Mouse (Mus musculus): ENCODE measurements around the gene Depdc1b. TPM values are rescaled to one million over a fixed set of nuclear protein-coding genes. Genes with fewer than 3 reads are reported as not detected.

Depdc1b gene
- polyA plus RNA-seq, 1 experiment = 3.7 TPM

DNA sequence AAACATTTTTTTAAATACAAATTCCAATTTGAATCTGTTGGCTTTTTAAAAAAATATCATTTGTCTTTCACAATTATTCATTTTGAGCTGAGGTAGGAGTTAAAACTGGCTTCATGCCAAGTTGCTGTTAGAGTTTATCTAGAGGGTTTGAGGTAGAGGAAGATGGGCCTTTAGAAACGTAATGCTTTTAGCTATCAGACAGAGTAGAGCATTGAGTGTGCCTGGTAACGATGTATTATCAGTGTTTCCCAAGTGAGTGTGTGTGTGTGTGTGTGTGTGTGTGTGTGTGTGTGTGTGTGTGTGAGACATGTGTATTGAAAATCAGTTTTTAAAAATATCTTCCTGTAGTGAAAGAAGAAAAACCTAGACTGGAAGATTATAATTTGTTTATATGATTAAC, 60.5 kb downstream of the Depdc1b start:
- H3K27me3 ChIP-seq (ENCODE audit: control insufficient read depth, insufficient read depth, insufficient read length) = no peaks in the 10 kb centered on the region
- no peak for TF ChIP-seq E2F4 (IDR thresholded peaks at IDR 0.05; ENCODE audit: insufficient read depth)
- TF ChIP-seq MAX (IDR thresholded peaks at IDR 0.05; ENCODE audit: low read depth) = no peak
- TF ChIP-seq TCF12 (IDR thresholded peaks at IDR 0.05; ENCODE audit: insufficient read depth, poor library complexity, severe bottlenecking) = no peak
- H3K36me3 ChIP-seq (ENCODE audit: control insufficient read depth, insufficient read depth) = no peaks in the 10 kb centered on the region
- H3K79me2 ChIP-seq (ENCODE audit: control insufficient read depth, insufficient read depth) = no peaks in the 10 kb centered on the region
- no peak overlapping the region for H3K4me3 ChIP-seq
- no peak overlapping the region for H3K4me2 ChIP-seq (ENCODE audit: low read depth)
- H3ac ChIP-seq (ENCODE audit: control insufficient read depth, insufficient read length) = no peak overlapping the region

DNA sequence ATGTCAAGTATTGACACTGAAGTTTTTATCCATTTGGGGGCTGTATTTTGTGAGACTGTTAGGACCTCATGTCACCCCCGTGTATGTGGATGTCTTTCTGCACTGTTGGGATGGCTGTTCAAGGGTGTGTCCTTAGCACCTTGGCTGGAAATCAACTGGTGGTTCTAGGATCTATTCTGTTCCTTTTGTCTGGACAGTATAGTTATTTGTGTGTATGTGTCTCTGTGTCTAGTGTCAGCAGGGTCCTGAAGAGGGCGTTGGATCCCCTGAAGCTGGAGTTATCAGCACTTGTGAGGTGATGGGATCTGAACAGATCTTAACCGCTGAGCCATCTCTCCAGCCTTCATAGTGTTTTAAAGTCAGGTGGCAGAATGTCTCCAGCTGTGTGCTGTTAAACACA, 65.0 kb downstream of the Depdc1b start:
- Histone ChIP-seq H3K27me3 (ENCODE audit: control insufficient read depth, insufficient read depth, insufficient read length) (no peaks in the 10 kb centered on the region), H3K4me2 (ENCODE audit: low read depth) (no peak overlapping the region), H3K36me3 (ENCODE audit: control insufficient read depth, insufficient read depth) (no peaks in the 10 kb centered on the region), H3ac (ENCODE audit: control insufficient read depth, insufficient read length) (no peak overlapping the region), H3K79me2 (ENCODE audit: control insufficient read depth, insufficient read depth) (no peaks in the 10 kb centered on the region), H3K4me3 (no peak overlapping the region)
- no peak for TF ChIP-seq E2F4 (IDR thresholded peaks at IDR 0.05; ENCODE audit: insufficient read depth)
- TF ChIP-seq POLR2AphosphoS2 (IDR thresholded peaks at IDR 0.05; ENCODE audit: insufficient read length, low read depth) = no peak
- TF ChIP-seq POLR2A (IDR thresholded peaks at IDR 0.05; ENCODE audit: insufficient read length, low read depth) = no peak
- TF ChIP-seq REST (IDR thresholded peaks at IDR 0.05; ENCODE audit: insufficient read depth, insufficient read length) = no peak
- no peak for TF ChIP-seq TCF12 (IDR thresholded peaks at IDR 0.05; ENCODE audit: insufficient read depth, poor library complexity, severe bottlenecking)

DNA sequence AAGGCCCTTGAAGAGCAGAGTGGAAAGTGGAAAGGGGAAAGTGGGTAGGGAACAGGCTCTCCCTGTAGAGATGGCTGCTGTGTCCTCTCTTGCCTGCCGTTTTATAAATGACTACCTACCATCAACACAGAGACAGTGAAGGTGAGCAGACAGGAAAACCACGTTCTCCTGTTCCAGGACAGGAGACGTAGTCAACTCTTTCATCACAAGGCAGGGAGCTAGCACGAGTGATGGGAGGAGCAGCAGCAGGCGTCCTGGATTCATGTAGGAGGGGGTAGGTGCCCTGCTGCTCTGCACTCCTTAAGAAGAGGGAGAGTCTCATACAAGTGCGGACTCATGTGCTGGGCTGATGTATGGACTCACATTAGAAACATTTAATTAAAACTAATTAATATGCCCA, 66.9 kb downstream of the Depdc1b start:
- Histone ChIP-seq H3K4me2 (ENCODE audit: low read depth) (no peak overlapping the region), H3ac (ENCODE audit: control insufficient read depth, insufficient read length) (no peak overlapping the region), H3K36me3 (ENCODE audit: control insufficient read depth, insufficient read depth) (no peaks in the 10 kb centered on the region), H3K27me3 (ENCODE audit: control insufficient read depth, insufficient read depth, insufficient read length) (no peaks in the 10 kb centered on the region), H3K4me3 (no peak overlapping the region), H3K79me2 (ENCODE audit: control insufficient read depth, insufficient read depth) (no peaks in the 10 kb centered on the region)
- no peak for TF ChIP-seq MYOD1 (IDR thresholded peaks at IDR 0.05; ENCODE audit: control insufficient read depth in 1 of 3, insufficient read length in 2 of 3, low read depth in 2 of 3)
- TF ChIP-seq REST (IDR thresholded peaks at IDR 0.05; ENCODE audit: insufficient read depth, insufficient read length) = no peak
- no peak for TF ChIP-seq TCF3 (IDR thresholded peaks at IDR 0.05; ENCODE audit: insufficient read length, low read depth)
- TF ChIP-seq MAX (IDR thresholded peaks at IDR 0.05; ENCODE audit: low read depth) = no peak
- no peak for TF ChIP-seq SRF (IDR thresholded peaks at IDR 0.05; ENCODE audit: control insufficient read depth, insufficient read length, low read depth)
- no peak for TF ChIP-seq MYOG (IDR thresholded peaks at IDR 0.05; ENCODE audit: control insufficient read depth in 1 of 3, insufficient read depth in 1 of 3, insufficient read length in 2 of 3, low read depth in 2 of 3)
- no peak for TF ChIP-seq POLR2A (IDR thresholded peaks at IDR 0.05; ENCODE audit: insufficient read length, low read depth)
- no peak for TF ChIP-seq USF1 (IDR thresholded peaks at IDR 0.05; ENCODE audit: low read depth)
- no peak for TF ChIP-seq POLR2AphosphoS2 (IDR thresholded peaks at IDR 0.05; ENCODE audit: insufficient read length, low read depth)
- TF ChIP-seq E2F4 (IDR thresholded peaks at IDR 0.05; ENCODE audit: insufficient read depth) = no peak
- TF ChIP-seq TCF12 (IDR thresholded peaks at IDR 0.05; ENCODE audit: insufficient read depth, poor library complexity, severe bottlenecking) = no peak

DNA sequence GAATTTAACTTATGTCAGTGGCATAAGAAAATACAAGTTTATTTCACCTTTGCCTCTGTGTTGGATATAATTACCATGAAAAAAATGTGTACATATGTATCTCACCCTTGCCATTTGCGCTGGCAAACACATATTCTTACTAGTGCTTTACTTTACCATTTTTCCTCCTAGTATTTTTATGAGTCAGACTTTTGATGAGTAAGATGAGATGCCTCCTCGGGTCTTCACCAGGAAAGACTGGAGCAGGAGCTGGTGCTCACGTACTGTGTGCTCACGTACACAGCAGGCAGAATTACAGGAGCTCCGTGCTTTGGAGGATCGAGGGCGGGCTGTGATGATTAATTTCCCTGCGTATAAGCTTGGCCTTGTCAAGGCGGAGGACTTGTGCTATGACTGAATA, 69.9 kb downstream of the Depdc1b start:
- Histone ChIP-seq H3K4me2 (ENCODE audit: low read depth) (no peak overlapping the region), H3K4me3 (no peak overlapping the region), H3K36me3 (ENCODE audit: control insufficient read depth, insufficient read depth) (no peaks in the 10 kb centered on the region), H3ac (ENCODE audit: control insufficient read depth, insufficient read length) (no peak overlapping the region), H3K27me3 (ENCODE audit: control insufficient read depth, insufficient read depth, insufficient read length) (no peaks in the 10 kb centered on the region), H3K79me2 (ENCODE audit: control insufficient read depth, insufficient read depth) (no peaks in the 10 kb centered on the region)
- TF ChIP-seq TCF3 (IDR thresholded peaks at IDR 0.05; ENCODE audit: insufficient read length, low read depth) = no peak
- TF ChIP-seq SRF (IDR thresholded peaks at IDR 0.05; ENCODE audit: control insufficient read depth, insufficient read length, low read depth) = no peak
- no peak for TF ChIP-seq USF1 (IDR thresholded peaks at IDR 0.05; ENCODE audit: low read depth)
- no peak for TF ChIP-seq CEBPB (IDR thresholded peaks at IDR 0.05; ENCODE audit: insufficient read depth, poor library complexity, severe bottlenecking)
- TF ChIP-seq MYOG (IDR thresholded peaks at IDR 0.05; ENCODE audit: control insufficient read depth in 1 of 3, insufficient read depth in 1 of 3, insufficient read length in 2 of 3, low read depth in 2 of 3) = no peak
- no peak for TF ChIP-seq E2F4 (IDR thresholded peaks at IDR 0.05; ENCODE audit: insufficient read depth)
- no peak for TF ChIP-seq MYOD1 (IDR thresholded peaks at IDR 0.05; ENCODE audit: control insufficient read depth in 1 of 3, insufficient read length in 2 of 3, low read depth in 2 of 3)
- no peak for TF ChIP-seq POLR2A (IDR thresholded peaks at IDR 0.05; ENCODE audit: insufficient read length, low read depth)
- no peak for TF ChIP-seq TCF12 (IDR thresholded peaks at IDR 0.05; ENCODE audit: insufficient read depth, poor library complexity, severe bottlenecking)
- no peak for TF ChIP-seq POLR2AphosphoS2 (IDR thresholded peaks at IDR 0.05; ENCODE audit: insufficient read length, low read depth)
- TF ChIP-seq REST (IDR thresholded peaks at IDR 0.05; ENCODE audit: insufficient read depth, insufficient read length) = no peak
- no peak for TF ChIP-seq MAX (IDR thresholded peaks at IDR 0.05; ENCODE audit: low read depth)

DNA sequence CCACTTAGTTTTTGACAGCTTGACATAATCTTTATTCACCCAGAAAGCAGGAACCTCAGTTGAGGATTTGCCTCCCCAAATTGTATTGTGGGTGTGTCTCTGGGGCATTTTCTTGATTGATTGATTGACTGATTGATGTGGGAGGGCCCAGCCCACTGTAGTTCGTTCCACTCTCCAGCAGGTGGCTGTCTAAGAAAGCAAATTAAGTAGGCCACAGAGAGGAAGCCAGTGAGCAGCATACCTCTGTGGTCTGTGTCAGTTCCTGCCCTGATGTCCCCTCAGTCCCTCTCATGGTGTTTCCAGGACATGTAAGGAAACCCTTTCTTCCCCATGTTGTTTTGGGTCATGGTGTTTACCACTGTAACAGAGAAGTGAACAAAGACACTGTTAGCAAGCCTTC, 74.4 kb downstream of the Depdc1b start:
- Histone ChIP-seq H3ac (ENCODE audit: control insufficient read depth, insufficient read length) (no peak overlapping the region), H3K27me3 (ENCODE audit: control insufficient read depth, insufficient read depth, insufficient read length) (no peaks in the 10 kb centered on the region), H3K36me3 (ENCODE audit: control insufficient read depth, insufficient read depth) (no peaks in the 10 kb centered on the region), H3K4me3 (no peak overlapping the region), H3K79me2 (ENCODE audit: control insufficient read depth, insufficient read depth) (no peaks in the 10 kb centered on the region), H3K4me2 (ENCODE audit: low read depth) (no peak overlapping the region)
- TF ChIP-seq MYOD1 (IDR thresholded peaks at IDR 0.05; ENCODE audit: control insufficient read depth in 1 of 3, insufficient read length in 2 of 3, low read depth in 2 of 3) = no peak
- no peak for TF ChIP-seq POLR2AphosphoS2 (IDR thresholded peaks at IDR 0.05; ENCODE audit: insufficient read length, low read depth)
- no peak for TF ChIP-seq TCF12 (IDR thresholded peaks at IDR 0.05; ENCODE audit: insufficient read depth, poor library complexity, severe bottlenecking)
- no peak for TF ChIP-seq E2F4 (IDR thresholded peaks at IDR 0.05; ENCODE audit: insufficient read depth)
- no peak for TF ChIP-seq TCF3 (IDR thresholded peaks at IDR 0.05; ENCODE audit: insufficient read length, low read depth)
- no peak for TF ChIP-seq POLR2A (IDR thresholded peaks at IDR 0.05; ENCODE audit: insufficient read length, low read depth)
- no peak for TF ChIP-seq REST (IDR thresholded peaks at IDR 0.05; ENCODE audit: insufficient read depth, insufficient read length)
- TF ChIP-seq SRF (IDR thresholded peaks at IDR 0.05; ENCODE audit: control insufficient read depth, insufficient read length, low read depth) = no peak
- no peak for TF ChIP-seq CEBPB (IDR thresholded peaks at IDR 0.05; ENCODE audit: insufficient read depth, poor library complexity, severe bottlenecking)
- no peak for TF ChIP-seq MYOG (IDR thresholded peaks at IDR 0.05; ENCODE audit: control insufficient read depth in 1 of 3, insufficient read depth in 1 of 3, insufficient read length in 2 of 3, low read depth in 2 of 3)
- TF ChIP-seq USF1 (IDR thresholded peaks at IDR 0.05; ENCODE audit: low read depth) = no peak
- TF ChIP-seq MAX (IDR thresholded peaks at IDR 0.05; ENCODE audit: low read depth) = no peak

Data from myocyte (in vitro differentiated cells).